11 mouse cellular contexts compared by ENCODE assay signal in the genomic region with DNA sequence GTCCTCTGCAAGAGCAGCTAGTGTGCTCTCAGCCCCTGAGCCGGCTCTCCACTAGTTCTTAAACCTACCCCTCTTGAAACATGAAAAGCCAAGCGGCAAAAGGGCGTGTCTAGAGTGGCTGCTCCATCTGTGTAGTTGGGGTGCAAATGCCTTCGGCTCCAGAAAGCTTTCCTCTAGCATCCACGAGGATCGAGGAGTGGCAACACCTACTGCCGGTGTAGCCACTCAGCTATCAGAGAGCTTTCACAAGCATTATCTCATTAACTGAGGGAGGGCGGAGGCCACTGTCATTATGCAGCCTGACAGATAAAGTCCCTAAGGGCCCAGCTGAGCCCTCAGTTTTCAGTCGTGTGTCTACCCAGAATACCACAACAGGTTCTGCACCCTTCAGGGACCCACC. TPM values are rescaled to one million over a fixed set of nuclear protein-coding genes. Genes with fewer than 3 reads are reported as not detected.
A peak's percentile ranks its signal among the peaks of the same experiment; 100 is the strongest.
DNase-seq lines count a peak whose midpoint lies in the region; ATAC-seq and TF ChIP-seq lines count a peak whose summit lies in the region.
"Had no signal": no experiment of that assay in that cellular context is flagged by ENCODE, and none has a peak within 500 bp of the region (broad histone marks: within the 10 kb centered on the region; RNA-seq: fewer than 3 reads in every experiment).

No protein-coding gene starts in this region.

- no peak for ATAC-seq in hindbrain, embryonic 12.5 days (ENCODE audit: low FRiP score)
- no peak for ATAC-seq in hindbrain, embryonic 16.5 days
- no peak for ATAC-seq in heart, postnatal 0 days (ENCODE audit: insufficient read depth, low read depth)
- peak; percentile 2; the same call in 1 of the 2 replicates for ATAC-seq in lung, postnatal 0 days
- no peak for ATAC-seq in forebrain, embryonic 11.5 days (replicated peaks; ENCODE audit: low FRiP score)
- ATAC-seq: forebrain, embryonic 15.5 days had no signal

- H3K27ac ChIP-seq in hindbrain, embryonic 12.5 days: no peak overlapping the region
- no peak overlapping the region for H3K27ac ChIP-seq in hindbrain, embryonic 16.5 days (ENCODE audit: low read depth, low read length)
- peak overlapping the region; percentile 91 for H3K27ac ChIP-seq in heart, postnatal 0 days (ENCODE audit: low read depth)
- peak overlapping the region; percentile 92 for H3K27ac ChIP-seq in lung, postnatal 0 days (ENCODE audit: low read length)
- no peak overlapping the region for H3K27ac ChIP-seq in forebrain, embryonic 11.5 days (ENCODE audit: low read depth, low read length)
- H3K27ac ChIP-seq: forebrain, embryonic 15.5 days had no signal

- H3K27me3 ChIP-seq in hindbrain, embryonic 12.5 days: peaks cover 46% of the 10 kb centered on the region
- peaks cover 18% of the 10 kb centered on the region for H3K27me3 ChIP-seq in hindbrain, embryonic 16.5 days (replicated peaks; ENCODE audit: control insufficient read depth, insufficient read depth, low read length)
- no peaks in the 10 kb centered on the region for H3K27me3 ChIP-seq in heart, postnatal 0 days (ENCODE audit: control insufficient read depth, insufficient read depth, low read length)
- H3K27me3 ChIP-seq in lung, postnatal 0 days (replicated peaks; ENCODE audit: insufficient read depth, low read length): no peaks in the 10 kb centered on the region
- peaks cover 10% of the 10 kb centered on the region; the same call in 1 of the 2 replicates for H3K27me3 ChIP-seq in forebrain, embryonic 11.5 days (ENCODE audit: control insufficient read depth, insufficient read depth, low read length)

- no peaks in the 10 kb centered on the region for H3K36me3 ChIP-seq in hindbrain, embryonic 12.5 days
- no peaks in the 10 kb centered on the region for H3K36me3 ChIP-seq in hindbrain, embryonic 16.5 days (ENCODE audit: control insufficient read depth, insufficient read depth, low read length)
- no peaks in the 10 kb centered on the region for H3K36me3 ChIP-seq in heart, postnatal 0 days (replicated peaks; ENCODE audit: control insufficient read depth, insufficient read depth, low read length)
- no peaks in the 10 kb centered on the region for H3K36me3 ChIP-seq in lung, postnatal 0 days (ENCODE audit: insufficient read depth, low read length)
- no peaks in the 10 kb centered on the region for H3K36me3 ChIP-seq in forebrain, embryonic 11.5 days (ENCODE audit: control insufficient read depth, insufficient read depth, low read length)
- H3K36me3 ChIP-seq: forebrain, embryonic 15.5 days had no signal

- 0 out of 2 replicates have a peak overlapping the region, but pooled peaks have one; percentile 5 for H3K4me2 ChIP-seq in hindbrain, embryonic 12.5 days (replicated peaks)
- H3K4me2 ChIP-seq in hindbrain, embryonic 16.5 days (ENCODE audit: low read length): no peak overlapping the region
- 0 out of 2 replicates have a peak overlapping the region, but pooled peaks have one; percentile 16 for H3K4me2 ChIP-seq in heart, postnatal 0 days (ENCODE audit: low read depth, low read length)
- H3K4me2 ChIP-seq in lung, postnatal 0 days (replicated peaks; ENCODE audit: low read depth, low read length): peak overlapping the region; percentile 78
- no peak overlapping the region for H3K4me2 ChIP-seq in forebrain, embryonic 11.5 days (ENCODE audit: low read depth, low read length, severe bottlenecking)
- H3K4me2 ChIP-seq: forebrain, embryonic 15.5 days had no signal

- H3K4me3 ChIP-seq in hindbrain, embryonic 12.5 days: no peak overlapping the region
- no peak overlapping the region for H3K4me3 ChIP-seq in hindbrain, embryonic 16.5 days (ENCODE audit: low read length)
- H3K4me3 ChIP-seq in heart, postnatal 0 days (ENCODE audit: low read depth, low read length): no peak overlapping the region
- no peak overlapping the region for H3K4me3 ChIP-seq in lung, postnatal 0 days (ENCODE audit: low read depth, low read length)
- H3K4me3 ChIP-seq in forebrain, embryonic 11.5 days (ENCODE audit: low read depth, low read length): no peak overlapping the region
- H3K4me3 ChIP-seq: forebrain, embryonic 15.5 days had no signal

- no peaks in the 10 kb centered on the region for H3K9me3 ChIP-seq in hindbrain, embryonic 12.5 days (replicated peaks)
- H3K9me3 ChIP-seq in hindbrain, embryonic 16.5 days (ENCODE audit: control insufficient read depth, low read length): no peaks in the 10 kb centered on the region
- H3K9me3 ChIP-seq in heart, postnatal 0 days (replicated peaks; ENCODE audit: control insufficient read depth, low read length): no peaks in the 10 kb centered on the region
- no peaks in the 10 kb centered on the region for H3K9me3 ChIP-seq in lung, postnatal 0 days (ENCODE audit: low read length)
- H3K9me3 ChIP-seq in forebrain, embryonic 11.5 days (ENCODE audit: control insufficient read depth, low read length): no peaks in the 10 kb centered on the region
- H3K9me3 ChIP-seq: forebrain, embryonic 15.5 days had no signal

- no peak for TF ChIP-seq EP300 in heart, postnatal 0 days (IDR thresholded peaks at IDR 0.05; ENCODE audit: low read depth)
- no peak for TF ChIP-seq EP300 in lung, postnatal 0 days (IDR thresholded peaks at IDR 0.05)

- WGBS in hindbrain, embryonic 12.5 days: 52% methylated on average over 9 of the region's 9 CpGs
- 43% methylated on average over 9 of the region's 9 CpGs for WGBS in hindbrain, embryonic 16.5 days
- 24% methylated on average over 9 of the region's 9 CpGs for WGBS in heart, postnatal 0 days
- WGBS in lung, postnatal 0 days: 31% methylated on average over 9 of the region's 9 CpGs
- 47% methylated on average over 9 of the region's 9 CpGs for WGBS in forebrain, embryonic 11.5 days

- peak; percentile 60 for DNase-seq in R1 (ENCODE audit: low read depth, low spot score)
- no peak for DNase-seq in heart, postnatal 0 days (ENCODE audit: low spot score)
- DNase-seq in lung, postnatal 0 days (ENCODE audit: low spot score): peak; percentile 85
- no peak for DNase-seq in right cerebral cortex, postnatal 10 days (ENCODE audit: low spot score in 2 of 2)
- DNase-seq in right cerebral cortex, postnatal 36 days (ENCODE audit: low spot score in 2 of 2): no peak
- DNase-seq in forebrain, embryonic 11.5 days (ENCODE audit: low spot score): no peak
- DNase-seq: thymus, postnatal 14 days had no signal

- no peak overlapping the region for H3K9ac ChIP-seq in hindbrain, embryonic 12.5 days
- no peak overlapping the region for H3K9ac ChIP-seq in hindbrain, embryonic 16.5 days (ENCODE audit: low read depth, low read length)
- peak overlapping the region; percentile 23; the same call in 1 of the 2 replicates for H3K9ac ChIP-seq in heart, postnatal 0 days (replicated peaks; ENCODE audit: low read depth, low read length)
- no peak overlapping the region for H3K9ac ChIP-seq in lung, postnatal 0 days (replicated peaks; ENCODE audit: low read depth)
- H3K9ac ChIP-seq in forebrain, embryonic 11.5 days (ENCODE audit: low read length): no peak overlapping the region
- H3K9ac ChIP-seq: forebrain, embryonic 15.5 days had no signal

- H3K4me1 ChIP-seq in hindbrain, embryonic 12.5 days: peaks cover 49% of the 10 kb centered on the region
- peaks cover 37% of the 10 kb centered on the region for H3K4me1 ChIP-seq in hindbrain, embryonic 16.5 days (ENCODE audit: control insufficient read depth, insufficient read depth, low read depth, low read length)
- peaks cover 72% of the 10 kb centered on the region for H3K4me1 ChIP-seq in heart, postnatal 0 days (ENCODE audit: control insufficient read depth, insufficient read depth)
- peaks cover 80% of the 10 kb centered on the region for H3K4me1 ChIP-seq in lung, postnatal 0 days (ENCODE audit: insufficient read depth, low read depth, low read length)
- H3K4me1 ChIP-seq in forebrain, embryonic 11.5 days (replicated peaks; ENCODE audit: control insufficient read depth, insufficient read depth, low read length): peaks cover 12% of the 10 kb centered on the region; the same call in 1 of the 2 replicates

- TF ChIP-seq CTCF in heart, postnatal 0 days (IDR thresholded peaks at IDR 0.05; ENCODE audit: low read depth): no peak
- no peak for TF ChIP-seq CTCF in lung, postnatal 0 days (IDR thresholded peaks at IDR 0.05)

RNA-seq across cellular contexts. Expression of gene Rhbdf2, which starts 6.7 kb away (rescaled TPM):
- 3.7 and 4.5 TPM in 2 replicates for polyA plus RNA-seq in hindbrain, embryonic 12.5 days (2016; fragmentation: Nextera tagmentation; extraction: Ambion mirVana)
- polyA plus RNA-seq in hindbrain, embryonic 16.5 days (2015; fragmentation: Nextera tagmentation; extraction: Ambion mirVana): 1.7 and 2.1 TPM in 2 replicates
- 19.0 and 25.5 TPM in 2 replicates for total RNA-seq in heart, postnatal 0 days (2014; rRNA removed; ENCODE audit: low replicate concordance)
- polyA plus RNA-seq in heart, postnatal 0 days (2015; fragmentation: Nextera tagmentation; extraction: Ambion mirVana): 5.8 and 6.1 TPM in 2 replicates
- 23.5 and 27.9 TPM in 2 replicates for polyA plus RNA-seq in lung, postnatal 0 days (2015; fragmentation: Nextera tagmentation; extraction: Ambion mirVana)
- polyA plus RNA-seq in forebrain, embryonic 11.5 days (2014; fragmentation: Nextera tagmentation; extraction: Ambion mirVana): 2.5 and 2.7 TPM in 2 replicates

RNA-seq across cellular contexts. Expression of gene Prcd, which starts 33.3 kb away (rescaled TPM):
- 0.34 and 0.43 TPM in 2 replicates for polyA plus RNA-seq in hindbrain, embryonic 12.5 days (2016; fragmentation: Nextera tagmentation; extraction: Ambion mirVana)
- polyA plus RNA-seq in hindbrain, embryonic 16.5 days (2015; fragmentation: Nextera tagmentation; extraction: Ambion mirVana): 3.1 and 4.2 TPM in 2 replicates
- not detected in 2 replicates for total RNA-seq in heart, postnatal 0 days (2014; rRNA removed; ENCODE audit: low replicate concordance)
- polyA plus RNA-seq in heart, postnatal 0 days (2015; fragmentation: Nextera tagmentation; extraction: Ambion mirVana): 2.5 and 2.6 TPM in 2 replicates
- 10.9 and 16.4 TPM in 2 replicates for polyA plus RNA-seq in lung, postnatal 0 days (2015; fragmentation: Nextera tagmentation; extraction: Ambion mirVana)
- 0.23 and 0.67 TPM in 2 replicates for polyA plus RNA-seq in forebrain, embryonic 11.5 days (2014; fragmentation: Nextera tagmentation; extraction: Ambion mirVana)
- polyA plus RNA-seq: macrophage had no signal

RNA-seq across cellular contexts. Expression of gene Aanat, which starts 33.8 kb away (rescaled TPM):
- polyA plus RNA-seq in hindbrain, embryonic 12.5 days (2016; fragmentation: Nextera tagmentation; extraction: Ambion mirVana): 0.15 TPM in 1 of 2 replicates, not detected in the other
- 0.51 and 0.55 TPM in 2 replicates for polyA plus RNA-seq in hindbrain, embryonic 16.5 days (2015; fragmentation: Nextera tagmentation; extraction: Ambion mirVana)
- total RNA-seq in heart, postnatal 0 days (2014; rRNA removed; ENCODE audit: low replicate concordance): not detected in 2 replicates
- polyA plus RNA-seq in heart, postnatal 0 days (2015; fragmentation: Nextera tagmentation; extraction: Ambion mirVana): not detected in 2 replicates
- polyA plus RNA-seq in lung, postnatal 0 days (2015; fragmentation: Nextera tagmentation; extraction: Ambion mirVana): 0.26 TPM in 1 of 2 replicates, not detected in the other
- polyA plus RNA-seq in forebrain, embryonic 11.5 days (2014; fragmentation: Nextera tagmentation; extraction: Ambion mirVana): not detected in 2 replicates
- polyA plus RNA-seq: macrophage had no signal

RNA-seq across cellular contexts. Expression of gene Cygb, which starts 34.0 kb away (rescaled TPM):
- polyA plus RNA-seq in hindbrain, embryonic 12.5 days (2016; fragmentation: Nextera tagmentation; extraction: Ambion mirVana): 4.5 and 5.9 TPM in 2 replicates
- 34.4 and 37.4 TPM in 2 replicates for polyA plus RNA-seq in hindbrain, embryonic 16.5 days (2015; fragmentation: Nextera tagmentation; extraction: Ambion mirVana)
- 11.4 and 38.8 TPM in 2 replicates for total RNA-seq in heart, postnatal 0 days (2014; rRNA removed; ENCODE audit: low replicate concordance)
- polyA plus RNA-seq in heart, postnatal 0 days (2015; fragmentation: Nextera tagmentation; extraction: Ambion mirVana): 21.1 and 21.6 TPM in 2 replicates
- polyA plus RNA-seq in lung, postnatal 0 days (2015; fragmentation: Nextera tagmentation; extraction: Ambion mirVana): 27.3 and 32.0 TPM in 2 replicates
- 1.7 TPM in 2 replicates for polyA plus RNA-seq in forebrain, embryonic 11.5 days (2014; fragmentation: Nextera tagmentation; extraction: Ambion mirVana)
- polyA plus RNA-seq: macrophage had no signal

RNA-seq across cellular contexts. Expression of gene Ube2o, which starts 38.8 kb away (rescaled TPM):
- polyA plus RNA-seq in hindbrain, embryonic 12.5 days (2016; fragmentation: Nextera tagmentation; extraction: Ambion mirVana): 23.6 and 27.6 TPM in 2 replicates
- 16.4 and 16.6 TPM in 2 replicates for polyA plus RNA-seq in hindbrain, embryonic 16.5 days (2015; fragmentation: Nextera tagmentation; extraction: Ambion mirVana)
- 17.2 and 34.8 TPM in 2 replicates for total RNA-seq in heart, postnatal 0 days (2014; rRNA removed; ENCODE audit: low replicate concordance)
- polyA plus RNA-seq in heart, postnatal 0 days (2015; fragmentation: Nextera tagmentation; extraction: Ambion mirVana): 4.1 and 5.2 TPM in 2 replicates
- 9.1 and 9.8 TPM in 2 replicates for polyA plus RNA-seq in lung, postnatal 0 days (2015; fragmentation: Nextera tagmentation; extraction: Ambion mirVana)
- polyA plus RNA-seq in forebrain, embryonic 11.5 days (2014; fragmentation: Nextera tagmentation; extraction: Ambion mirVana): 23.5 and 25.9 TPM in 2 replicates

Comparison
In these comparisons a context has a peak if more than half of its experiments do, and no peak if none do; other contexts are left out.
1. H3K4me2 ChIP-seq: peak in hindbrain, embryonic 12.5 days (single experiment), heart, postnatal 0 days (single experiment) and lung, postnatal 0 days (single experiment); none in hindbrain, embryonic 16.5 days (single experiment) and forebrain, embryonic 11.5 days (single experiment).
2. H3K27ac ChIP-seq: peak in heart, postnatal 0 days (single experiment) and lung, postnatal 0 days (single experiment); none in hindbrain, embryonic 12.5 days (single experiment), hindbrain, embryonic 16.5 days (single experiment) and forebrain, embryonic 11.5 days (single experiment).
3. DNase-seq: peak in R1 (single experiment) and lung, postnatal 0 days (single experiment); none in heart, postnatal 0 days (single experiment), right cerebral cortex, postnatal 10 days (0 of 2), right cerebral cortex, postnatal 36 days (0 of 2) and forebrain, embryonic 11.5 days (single experiment).